Mouse (Mus musculus): ENCODE measurements at regions not wholly inside any gene's neighbourhood (a gene's known extent, or its start where the extent isn't known, plus 50 kb on each side); places are given as distances from the start of the nearest gene placed in this dataset.

DNA sequence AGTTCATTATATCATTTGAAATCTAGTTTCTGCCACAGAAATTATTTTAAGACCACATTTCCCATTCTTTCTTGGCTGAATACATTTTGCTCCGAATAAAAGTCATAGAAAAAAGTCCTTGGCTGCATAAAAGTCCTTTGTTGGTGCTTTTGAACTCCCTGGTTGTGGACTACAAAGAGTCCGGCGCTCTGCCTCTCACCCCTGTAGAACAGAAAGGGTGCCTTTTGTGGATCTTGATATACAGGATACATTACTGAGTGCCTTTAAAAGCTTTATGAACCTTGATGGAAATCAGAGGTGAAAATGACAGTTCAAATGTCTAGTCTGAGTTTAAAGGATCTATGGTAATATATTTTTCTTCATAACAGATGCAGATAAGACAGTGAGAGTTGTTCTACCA lies 355.5 kb downstream of the Anxa1 start:
- DNase-seq (ENCODE audit: low read depth, low spot score) = no peak

DNA sequence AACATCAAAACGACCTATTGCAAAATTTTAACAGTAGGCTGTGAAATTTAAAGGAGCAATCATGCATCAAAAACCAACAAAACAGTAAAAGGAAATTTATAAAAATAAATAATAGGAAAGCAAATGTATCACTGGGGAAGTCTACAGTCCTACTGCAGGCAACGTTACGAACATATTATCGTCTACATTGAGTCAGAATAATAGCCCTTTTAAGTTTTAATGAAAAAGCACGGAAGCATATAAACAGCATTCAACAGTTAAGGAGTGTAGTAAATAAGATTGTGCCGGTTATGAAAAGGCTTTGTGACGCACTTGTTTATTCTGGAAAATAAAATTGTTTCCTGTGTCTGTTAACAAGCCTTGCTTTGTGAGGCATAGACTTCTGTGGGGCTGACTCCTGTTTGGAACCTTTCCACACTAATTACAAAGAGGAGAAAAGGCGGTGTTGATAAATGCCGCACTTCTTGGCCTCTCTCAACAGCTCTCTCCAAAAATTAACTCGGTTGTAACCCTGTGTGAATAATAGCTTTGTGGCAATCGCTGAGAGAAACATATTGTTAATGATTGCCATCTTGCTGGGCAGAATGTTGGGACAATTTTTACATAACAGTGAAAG lies 363.0 kb downstream of the Anxa1 start:
- no peak for DNase-seq (ENCODE audit: low read depth, low spot score)

DNA sequence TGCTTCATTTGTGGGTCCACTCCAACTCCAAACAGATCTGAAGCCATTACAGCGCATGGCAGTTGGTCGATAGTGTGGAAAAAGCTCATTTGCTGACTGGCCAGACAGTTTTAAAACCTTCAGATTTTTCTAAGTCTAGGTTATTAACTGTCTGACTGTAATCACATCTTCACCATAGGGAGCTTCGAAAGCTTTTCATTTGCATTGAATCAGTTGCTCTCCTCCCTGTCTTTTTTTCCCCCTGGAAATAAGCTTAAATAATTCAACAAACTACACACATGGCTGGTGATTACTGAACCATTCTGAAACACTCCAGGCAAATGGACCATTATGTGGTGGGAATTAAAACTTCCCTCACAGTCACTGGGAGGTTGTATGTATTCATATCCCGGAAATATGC lies 376.6 kb downstream of the Anxa1 start:
- no peak for DNase-seq (ENCODE audit: low read depth, low spot score)

DNA sequence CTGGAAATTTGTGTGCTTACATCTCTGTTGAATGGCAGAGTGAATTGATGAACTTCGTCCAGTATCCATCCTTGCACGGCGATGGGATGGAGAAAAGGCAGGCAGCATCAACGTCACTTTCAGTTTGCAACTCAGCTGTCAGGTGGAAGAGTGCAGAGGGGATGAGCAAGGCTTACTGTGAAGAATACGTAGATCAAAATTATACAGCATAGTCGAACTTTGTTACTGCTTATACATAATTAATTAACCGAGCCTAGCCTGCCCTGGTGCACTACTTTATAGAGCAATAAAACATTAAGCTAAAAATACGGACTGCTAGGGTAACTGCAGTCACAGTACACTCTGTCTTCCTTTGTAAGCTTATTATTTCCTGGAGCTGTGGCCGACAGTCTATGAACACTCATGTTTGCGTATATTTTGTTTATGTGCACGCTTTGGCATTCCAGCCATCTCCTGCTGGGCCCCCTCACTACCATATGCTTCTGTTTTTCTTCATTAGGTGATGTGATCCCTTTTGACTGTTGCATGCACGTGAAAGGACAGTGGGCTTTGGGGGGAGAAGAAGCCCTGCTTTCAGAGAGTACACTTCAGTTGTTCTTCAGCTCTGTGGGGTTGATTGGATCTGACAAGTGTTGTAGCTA lies 380.8 kb downstream of the Anxa1 start:
- DNase-seq (ENCODE audit: low read depth, low spot score) = peak; percentile 78

DNA sequence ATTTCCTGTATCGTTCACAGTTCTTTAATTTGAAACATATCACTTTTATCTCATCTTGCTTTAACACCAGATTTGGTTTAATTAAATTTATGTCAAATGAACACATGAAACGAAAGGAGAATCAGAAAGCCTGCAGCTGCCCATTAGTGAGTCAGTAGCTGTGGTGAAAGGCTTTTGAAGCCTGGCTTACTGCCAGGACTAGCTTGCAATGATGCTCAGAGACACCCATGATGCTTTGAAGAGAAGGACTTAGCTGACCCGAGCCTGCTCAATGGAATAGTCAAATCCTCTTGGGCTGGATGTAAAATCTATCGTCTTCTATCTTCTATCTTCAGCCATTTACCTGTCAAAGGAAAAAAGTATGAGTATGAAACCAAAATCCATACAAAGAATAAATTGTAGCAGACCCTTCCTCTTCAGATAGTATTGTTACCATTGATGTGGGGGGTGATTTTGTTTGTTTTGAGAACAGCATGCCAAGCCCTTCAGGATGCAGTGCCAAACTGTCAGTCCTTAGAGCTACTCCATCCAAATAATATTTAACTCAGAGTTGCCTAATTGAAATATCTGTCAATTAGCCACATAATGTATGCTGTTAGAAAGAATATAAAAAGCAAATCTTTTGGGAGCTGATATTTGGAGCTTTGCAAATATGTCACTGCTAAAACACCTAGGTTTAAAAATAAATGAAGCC lies 384.7 kb downstream of the Anxa1 start:
- peak; percentile 59 for DNase-seq (ENCODE audit: low read depth, low spot score)

DNA sequence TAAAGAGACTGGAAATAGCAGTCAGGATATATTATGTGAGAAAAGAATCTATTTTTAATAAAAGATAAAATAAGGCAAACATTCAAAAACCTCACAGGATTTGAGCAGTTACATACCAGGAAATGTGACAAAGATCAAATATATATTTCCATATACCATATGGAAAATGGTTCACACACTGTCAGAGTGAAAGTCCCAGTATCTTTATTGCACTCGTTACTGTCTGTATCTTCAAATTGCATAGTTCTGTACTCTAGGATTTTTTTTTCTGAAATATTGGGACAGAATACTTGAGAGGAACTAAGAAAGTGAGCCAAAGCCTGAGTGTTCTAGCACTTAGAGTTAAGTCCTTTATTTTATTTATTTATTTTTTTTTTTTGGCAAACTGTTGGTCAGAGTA lies 403.5 kb downstream of the Anxa1 start:
- no peak for DNase-seq (ENCODE audit: low read depth, low spot score)

DNA sequence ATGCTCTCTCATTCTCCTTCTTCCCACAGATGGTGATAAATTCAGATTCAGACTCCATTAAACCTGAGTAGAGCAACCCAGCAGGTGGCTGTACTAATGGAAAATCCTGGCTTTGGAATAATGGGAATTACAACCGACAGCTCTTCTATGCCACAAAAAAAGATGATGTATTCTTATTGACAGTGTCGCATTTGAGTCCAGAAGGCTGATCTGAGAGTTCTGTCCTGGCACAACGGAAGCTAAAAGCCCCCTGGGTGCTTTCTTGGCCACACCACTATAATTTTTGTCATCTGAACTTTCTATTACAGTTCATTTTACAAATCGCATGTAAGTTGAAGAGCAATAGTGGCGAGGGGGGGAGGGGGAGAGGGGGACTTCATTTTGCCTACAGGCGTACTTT lies 411.9 kb downstream of the Anxa1 start:
- DNase-seq (ENCODE audit: low read depth, low spot score) = no peak

DNA sequence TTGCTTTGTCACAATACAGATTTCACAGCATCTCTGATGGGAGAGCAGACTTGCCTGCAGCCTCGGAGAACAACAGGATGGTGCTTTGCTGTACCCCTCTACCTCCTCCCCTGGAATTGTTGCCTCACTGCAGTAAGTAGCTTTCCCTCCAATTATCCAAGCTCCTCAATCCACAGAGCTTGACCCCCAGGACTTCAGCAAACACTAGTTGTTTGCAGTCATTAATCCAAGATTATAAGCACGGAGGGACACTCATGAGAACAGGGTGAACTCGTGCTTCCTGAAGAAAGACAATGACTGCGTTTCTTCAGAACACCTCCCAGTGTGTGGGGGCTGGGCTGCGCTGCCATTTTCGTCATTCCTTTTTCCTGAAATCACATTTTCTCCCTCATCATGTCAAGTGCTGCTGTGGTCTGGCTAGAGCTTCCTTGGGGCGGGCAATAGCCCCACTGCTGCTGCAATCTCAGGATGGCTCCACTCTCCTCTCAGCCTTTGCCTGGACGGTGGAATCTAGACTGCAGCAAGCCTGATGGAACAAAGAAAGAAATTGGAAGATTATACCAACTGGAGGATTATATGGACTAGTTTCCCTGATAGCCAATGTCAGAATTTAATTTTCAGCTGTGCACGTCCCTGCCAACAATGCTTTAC lies 413.0 kb downstream of the Anxa1 start:
- peak; percentile 16 for DNase-seq (ENCODE audit: low read depth, low spot score)

DNA sequence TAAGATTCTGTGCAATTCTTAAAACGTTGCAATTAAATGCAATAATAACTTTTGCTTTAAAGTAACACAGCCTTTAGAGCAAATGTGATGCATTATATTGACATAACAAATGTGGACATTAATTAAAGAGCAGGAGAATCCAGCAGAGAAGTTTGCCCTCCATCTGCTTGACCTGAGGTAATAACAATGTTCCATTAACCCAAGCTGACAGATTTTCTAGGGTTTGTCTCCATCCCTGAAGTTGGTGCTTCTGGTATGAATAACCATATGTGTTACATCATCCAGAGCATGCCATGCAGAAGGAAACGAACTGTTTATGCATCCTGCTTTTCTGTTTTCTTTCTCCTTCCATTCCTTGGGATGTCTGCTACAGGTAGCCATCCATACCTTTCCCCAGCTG lies 414.0 kb downstream of the Anxa1 start:
- no peak for DNase-seq (ENCODE audit: low read depth, low spot score)

DNA sequence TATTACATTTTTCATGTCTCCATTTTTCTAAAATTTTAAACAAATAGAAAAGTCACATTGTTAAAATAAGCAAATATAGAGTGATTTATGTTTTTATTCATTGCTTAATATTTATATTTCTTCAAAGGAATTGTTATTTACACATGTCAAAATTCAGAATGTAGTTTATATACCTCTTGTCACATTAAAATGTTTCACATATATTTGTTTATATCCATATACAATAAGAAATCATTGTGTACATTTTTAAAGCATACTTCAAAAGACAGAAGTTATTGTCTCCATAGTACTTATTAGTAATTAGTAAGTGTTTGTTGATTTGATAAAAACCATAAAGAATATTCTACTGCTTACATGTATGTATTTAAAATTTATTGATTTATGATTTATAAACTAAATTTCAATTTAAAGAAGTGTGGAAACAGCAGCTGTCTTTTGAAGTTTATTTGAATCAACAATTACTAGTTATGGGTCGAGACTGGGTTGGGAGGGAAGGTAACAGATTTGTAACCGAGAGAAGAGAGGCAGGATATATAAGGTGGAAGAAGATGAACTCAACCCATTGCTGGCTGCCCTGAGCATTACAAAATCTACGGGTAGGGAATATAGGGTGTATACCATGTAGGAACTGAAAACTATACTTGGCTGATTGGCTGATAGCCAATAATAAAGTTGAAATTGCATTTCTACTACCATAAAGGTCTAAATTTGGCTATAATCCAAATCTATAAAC lies 420.8 kb downstream of the Anxa1 start:
- DNase-seq (ENCODE audit: low read depth, low spot score) = no peak

DNA sequence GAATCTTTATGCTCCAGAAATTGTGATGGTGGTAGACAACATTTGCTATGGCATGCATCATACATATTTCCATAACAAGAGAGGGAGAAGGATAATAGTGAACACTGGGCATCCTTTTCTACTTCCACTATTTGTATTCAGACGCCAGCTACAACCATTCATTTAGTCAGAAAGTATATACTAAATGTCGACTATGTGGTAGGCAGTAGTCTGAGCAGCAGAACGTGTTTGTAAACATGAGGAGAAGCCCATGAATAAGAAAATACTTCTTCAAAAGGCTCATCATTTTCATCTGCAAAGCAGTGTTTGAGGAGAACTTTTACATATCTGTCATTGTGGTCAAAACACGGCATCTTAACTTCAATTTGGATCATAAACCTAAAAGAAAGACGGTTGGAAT lies 421.4 kb downstream of the Anxa1 start:
- DNase-seq (ENCODE audit: low read depth, low spot score) = no peak

DNA sequence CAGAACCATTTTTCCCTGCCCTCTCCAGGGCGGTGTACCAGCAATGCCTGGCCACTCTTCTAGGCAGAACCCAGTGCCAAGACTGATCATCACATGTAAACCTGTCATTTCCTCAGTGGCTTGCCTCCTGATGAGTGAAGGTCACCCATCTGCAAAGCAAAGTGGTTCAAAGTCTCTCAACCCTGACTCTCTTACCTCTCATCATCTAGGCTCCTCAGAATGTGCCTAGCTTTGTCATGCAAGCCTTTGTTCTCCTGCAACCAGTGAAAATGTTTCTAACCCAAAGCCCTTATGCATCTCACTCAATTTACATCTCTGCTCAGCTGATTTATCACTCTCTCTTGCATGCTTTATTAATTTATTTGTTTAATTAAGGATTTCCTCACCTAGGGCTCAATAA lies 445.5 kb downstream of the Anxa1 start:
- DNase-seq (ENCODE audit: low read depth, low spot score) = no peak

DNA sequence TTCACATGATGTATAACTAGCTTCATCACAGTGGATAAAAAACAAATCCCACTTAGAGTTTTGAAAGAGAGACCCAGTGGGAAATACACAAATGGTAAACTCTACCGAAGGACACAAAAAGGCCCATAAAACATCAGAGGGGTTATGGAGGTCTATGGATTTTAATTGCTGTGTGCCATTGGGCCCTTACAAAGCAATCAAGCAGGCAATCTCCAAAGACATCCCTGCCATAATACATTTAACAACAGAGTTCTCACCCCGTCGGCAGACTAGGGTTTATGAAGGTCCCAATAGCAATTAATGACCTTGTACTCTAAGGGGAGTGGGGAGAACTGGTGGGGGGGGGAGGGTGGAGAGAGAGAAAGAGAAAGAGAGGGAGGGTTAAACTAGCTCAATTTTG lies 448.0 kb downstream of the Anxa1 start:
- DNase-seq (ENCODE audit: low read depth, low spot score) = no peak

DNA sequence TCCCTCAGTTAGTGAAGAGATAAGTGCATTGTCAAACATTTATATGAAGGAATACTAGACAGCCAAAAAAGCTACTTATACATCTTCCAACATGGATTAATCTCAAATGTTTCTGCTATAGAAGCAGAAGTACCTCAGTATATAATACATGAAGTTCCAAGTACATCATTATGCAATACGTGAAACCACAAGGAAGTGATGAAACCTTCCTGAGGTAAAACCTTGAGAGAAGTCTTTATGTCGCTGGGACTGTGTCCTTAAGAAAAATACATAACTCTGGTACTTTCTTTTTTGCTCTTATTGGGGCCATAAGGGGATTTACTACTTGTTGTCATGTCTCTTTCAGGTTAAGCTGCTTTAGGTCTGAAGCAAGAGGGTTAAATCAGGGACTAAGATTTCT lies 469.6 kb downstream of the Anxa1 start:
- no peak for DNase-seq (ENCODE audit: low read depth, low spot score)

DNA sequence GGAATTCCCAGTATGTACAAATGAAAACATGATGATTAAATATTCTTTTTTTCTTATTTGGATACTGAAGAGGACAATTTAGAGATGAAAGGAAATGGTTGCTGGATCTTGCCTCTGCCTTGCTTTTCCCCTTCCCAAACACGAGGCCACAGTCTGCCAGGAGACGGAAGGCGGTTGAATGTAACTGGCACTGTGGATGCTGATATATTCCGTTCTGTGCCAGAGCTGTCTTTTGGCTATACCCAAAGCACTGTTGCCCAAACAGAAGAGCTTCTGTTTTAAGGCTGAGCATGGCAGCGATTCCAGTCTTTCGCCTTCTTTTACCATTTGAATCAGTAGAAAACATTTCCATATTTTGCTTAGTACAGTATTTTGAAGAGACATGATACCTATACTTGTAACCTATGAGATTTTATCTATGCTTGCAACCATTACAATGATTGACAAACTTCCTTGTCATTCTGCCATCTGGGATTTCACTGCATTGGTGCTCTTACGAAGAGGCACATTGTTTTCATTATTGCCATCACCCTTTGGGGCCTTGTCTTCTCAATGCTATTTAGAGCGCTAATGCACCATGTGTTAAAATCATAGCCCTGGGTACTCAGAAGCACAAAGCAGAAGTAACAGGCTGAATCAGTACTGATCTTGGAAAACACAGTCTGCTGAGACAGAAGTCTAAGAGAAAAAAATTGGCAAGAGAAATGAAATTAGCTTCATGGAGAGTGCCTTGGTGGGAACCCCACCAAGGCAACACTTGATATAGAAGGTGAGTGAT lies 504.6 kb downstream of the Anxa1 start:
- DNase-seq (ENCODE audit: low read depth, low spot score) = no peak

DNA sequence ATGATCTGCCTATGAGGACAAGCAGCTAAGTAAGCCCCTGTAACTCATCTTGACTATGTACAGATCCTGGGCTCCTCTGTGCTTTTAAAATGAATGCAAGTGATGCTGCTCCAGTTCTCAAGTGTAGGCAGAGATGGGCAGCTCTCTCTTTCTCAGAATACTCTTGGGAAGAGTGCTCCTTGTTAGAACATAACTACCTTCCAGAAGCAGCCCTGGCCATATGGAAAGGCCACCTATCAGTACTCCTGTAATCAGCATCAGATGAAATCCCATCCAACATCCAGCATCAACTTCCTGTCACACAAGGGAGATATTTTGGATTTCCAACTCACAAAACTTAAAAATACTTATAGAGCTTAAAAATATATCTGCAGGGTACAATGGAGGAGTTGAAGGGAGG lies 509.8 kb downstream of the Anxa1 start:
- no peak for DNase-seq (ENCODE audit: low read depth, low spot score)

DNA sequence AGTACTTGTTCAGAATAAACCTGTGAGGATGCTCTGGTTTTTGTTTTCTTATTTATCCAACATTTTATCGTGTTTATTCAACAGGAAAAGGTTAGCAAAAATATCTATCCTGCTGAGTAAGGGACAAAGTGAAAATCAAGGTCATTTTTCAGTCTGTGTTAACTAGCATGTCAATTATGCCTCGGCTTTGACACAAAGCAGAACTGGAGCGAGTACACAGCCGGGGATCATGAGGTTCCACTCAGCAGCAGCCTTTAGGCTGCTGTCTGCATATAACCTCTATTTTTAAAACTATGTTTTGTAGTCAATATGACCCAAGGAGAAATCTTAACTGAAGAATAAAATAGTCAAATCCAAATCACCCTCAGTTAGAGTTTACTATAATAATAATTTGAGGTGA lies 542.6 kb downstream of the Anxa1 start:
- DNase-seq (ENCODE audit: low read depth, low spot score) = no peak

DNA sequence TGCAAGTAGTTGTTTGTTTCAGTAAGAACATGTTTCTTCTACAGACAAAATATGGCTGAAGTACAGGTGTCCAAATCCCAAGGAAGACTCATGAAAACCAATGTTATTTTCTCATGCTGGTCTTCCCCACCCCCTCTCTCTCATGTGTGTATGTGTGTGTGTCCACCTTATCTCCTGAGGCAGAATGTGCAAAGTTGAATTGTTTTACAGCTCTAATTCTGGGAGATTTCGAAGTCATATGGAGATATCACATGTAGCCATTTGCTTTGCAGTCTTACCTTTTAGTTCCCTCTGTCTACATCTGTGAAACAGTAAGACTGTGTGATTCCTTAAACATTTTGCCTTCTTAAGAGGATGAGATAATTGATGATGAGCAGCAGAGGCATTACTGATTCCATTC lies 582.8 kb downstream of the Anxa1 start:
- DNase-seq (ENCODE audit: low read depth, low spot score) = no peak

DNA sequence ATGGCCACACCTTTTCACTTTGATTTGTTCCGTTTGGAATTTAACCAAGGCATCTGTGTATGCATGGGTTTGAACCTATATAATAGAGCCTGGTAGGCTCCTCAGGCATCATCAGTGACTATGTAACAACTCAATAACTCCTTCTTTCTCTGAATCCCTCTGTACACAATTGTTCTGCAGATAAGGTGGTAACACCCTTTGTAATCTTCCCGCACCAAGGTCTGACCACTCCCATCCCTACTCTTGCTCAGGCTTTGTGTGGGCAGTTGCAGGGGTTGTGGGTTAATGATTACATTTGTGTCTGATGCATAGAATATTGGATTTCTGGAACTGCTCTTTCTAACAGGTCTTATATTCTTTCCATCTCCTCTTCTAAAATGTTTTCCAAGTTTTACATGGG lies 596.9 kb downstream of the Anxa1 start:
- no peak for DNase-seq (ENCODE audit: low read depth, low spot score)

DNA sequence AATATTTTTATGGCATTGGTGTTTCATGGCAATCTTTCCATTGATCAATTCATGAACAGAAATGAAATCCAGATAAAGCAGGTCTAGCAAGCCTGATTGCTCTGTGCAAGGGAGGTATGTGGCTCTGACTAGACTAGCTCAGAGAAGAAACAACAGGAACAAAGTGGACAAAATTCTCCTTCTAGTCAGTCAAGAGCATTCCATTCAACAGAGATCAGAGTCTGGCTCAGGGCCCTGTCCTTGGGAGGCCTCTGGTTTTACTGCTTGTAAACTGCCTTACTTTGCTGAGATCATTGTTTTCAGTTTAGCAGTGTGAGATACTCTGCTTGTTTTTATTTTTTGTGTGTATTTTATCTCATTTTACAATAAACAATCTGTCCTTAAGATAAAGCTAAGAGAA lies 607.2 kb downstream of the Anxa1 start:
- no peak for DNase-seq (ENCODE audit: low read depth, low spot score)

DNA sequence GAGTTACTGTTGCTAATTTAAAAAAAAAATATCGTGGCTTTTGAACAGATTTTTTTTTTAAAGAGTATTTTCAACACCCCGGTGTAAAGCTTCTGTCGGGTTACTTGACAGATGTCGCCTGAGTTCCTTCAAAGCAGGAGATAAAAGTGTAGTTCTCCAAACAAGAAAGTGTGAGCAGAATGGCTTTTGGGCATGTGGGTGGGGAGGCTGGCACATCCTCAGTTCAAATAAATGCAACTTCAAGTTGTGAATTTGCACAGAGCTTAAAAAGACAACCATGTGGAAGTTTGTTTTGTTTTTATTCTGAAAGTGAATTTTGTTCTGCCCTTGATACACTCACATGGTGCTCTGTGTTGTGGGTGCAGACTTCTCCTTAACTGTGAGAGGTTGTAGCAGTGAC lies 612.9 kb downstream of the Anxa1 start:
- DNase-seq (ENCODE audit: low read depth, low spot score) = no peak

Measured in retina, postnatal 7 days (tissue).